Mouse (Mus musculus) liver, embryonic 15.5 days (tissue): ENCODE data around the gene Ncapg2. TPM values are rescaled to one million over a fixed set of nuclear protein-coding genes. Genes with fewer than 3 reads are reported as not detected.

ENCODE experiments used
- ATAC-seq: fragments of 200-750 bp; cut with Nextera tagmentation; 2 replicates; pipeline ENCODE4 v1.8.0; 2017; ENCODE audit warnings: moderate number of reproducible peaks, mild to moderate bottlenecking, moderate library complexity; ENCODE audit not compliant: insufficient read depth
- H3K27ac ChIP-seq: fragments of 300-500 bp; sonication (generic); replicated peaks from 2 replicates; pipeline ENCODE4 v1.5.1; 2015; ENCODE audit warnings: mild to moderate bottlenecking, inconsistent platforms
- H3K27me3 ChIP-seq: fragments of 300-500 bp; sonication (generic); 2 replicates; pipeline ENCODE4 v1.6.1; 2015; ENCODE audit warnings: mild to moderate bottlenecking, inconsistent platforms
- H3K36me3 ChIP-seq: fragments of 300-500 bp; sonication (generic); replicated peaks from 2 replicates; pipeline ENCODE4 v1.6.1; 2015; ENCODE audit warnings: moderate library complexity, mild to moderate bottlenecking, inconsistent platforms
- H3K4me1 ChIP-seq: fragments of 300-500 bp; sonication (generic); replicated peaks from 2 replicates; pipeline ENCODE4 v1.6.1; 2015; ENCODE audit warnings: inconsistent platforms
- H3K4me2 ChIP-seq: fragments of 300-500 bp; sonication (generic); 2 replicates; pipeline ENCODE4 v1.6.1; 2015; ENCODE audit warnings: moderate library complexity, mild to moderate bottlenecking, inconsistent platforms
- H3K4me3 ChIP-seq: fragments of 300-500 bp; sonication (generic); replicated peaks from 2 replicates; pipeline ENCODE4 v1.5.1; 2015; ENCODE audit warnings: mild to moderate bottlenecking, inconsistent platforms
- H3K9ac ChIP-seq: fragments of 300-500 bp; sonication (generic); 2 replicates; pipeline ENCODE4 v1.6.1; 2015; ENCODE audit warnings: moderate library complexity, mild to moderate bottlenecking, inconsistent platforms
- H3K9me3 ChIP-seq: fragments of 300-500 bp; sonication (generic); replicated peaks from 2 replicates; pipeline ENCODE4 v1.6.1; 2016; ENCODE audit warnings: inconsistent platforms
- WGBS: fragments of 180-500 bp; shearing (Covaris S2); methylation state at CpG from one replicate; pipeline ENCODE4 v1.1.7; 2015; ENCODE audit warnings: mixed read lengths; ENCODE audit not compliant: insufficient replicate concordance; 5-methylcytosine and 5-hydroxymethylcytosine counted together
- polyA plus RNA-seq: library from polyadenylated mRNA; unstranded; fragments of >200 nt; fragmentation: Nextera tagmentation; extraction: Ambion mirVana; gene quantifications from 2 replicates; pipeline ENCODE4 v1.2.1, GENCODE M21; 2015

The Ncapg2 gene
- polyA plus RNA-seq, 1 experiment from 2014 or later = 44.1 TPM

- no peaks in the 10 kb centered on the region for H3K9me3 ChIP-seq
These were observed 9.0 kb upstream of the Ncapg2 start for GRCm38 (mm10) chr12:116396072-116396695.

GRCm38 (mm10) chr12:116404012-116404679, 1.1 kb upstream of the Ncapg2 start:
- Histone ChIP-seq H3K27me3 (no peaks in the 10 kb centered on the region), H3K4me2 (peak overlapping the region; percentile 75), H3K36me3 (peaks cover 39% of the 10 kb centered on the region), H3K9ac (peak overlapping the region; percentile 61), H3K27ac (peak overlapping the region; percentile 69), H3K9me3 (no peaks in the 10 kb centered on the region), H3K4me3 (peak overlapping the region; percentile 99), H3K4me1 (peaks cover 33% of the 10 kb centered on the region)
- 86% methylated on average over 18 of the region's 18 CpGs for WGBS
- no peak for ATAC-seq

More at GRCm38 (mm10) chr12:116396072-116396695, 9.0 kb upstream of the Ncapg2 start:
- Histone ChIP-seq H3K36me3 (no peaks in the 10 kb centered on the region), H3K4me1 (no peaks in the 10 kb centered on the region), H3K9ac (no peak overlapping the region), H3K27ac (no peak overlapping the region), H3K4me3 (no peak overlapping the region), H3K4me2 (no peak overlapping the region), H3K27me3 (no peaks in the 10 kb centered on the region)
- ATAC-seq = no peak
- WGBS = 47% methylated on average over 2 of the region's 2 CpGs

- ATAC-seq = peak; percentile 27
These were observed 594 bp downstream of the Ncapg2 start for GRCm38 (mm10) chr12:116405836-116406155.

GRCm38 (mm10) chr12:116407883-116408282, 2.7 kb downstream of the Ncapg2 start:
- peak overlapping the region; percentile 23; the same call in 1 of the 2 replicates for H3K9ac ChIP-seq
- H3K4me2 ChIP-seq = peak overlapping the region; percentile 75
- H3K36me3 ChIP-seq = peaks cover 68% of the 10 kb centered on the region
- no peak for ATAC-seq
- peaks cover 37% of the 10 kb centered on the region for H3K4me1 ChIP-seq
- peak overlapping the region; percentile 99 for H3K4me3 ChIP-seq
- 41% methylated on average over 5 of the region's 5 CpGs for WGBS
- H3K27ac ChIP-seq = no peak overlapping the region; the same call in 1 of the 2 replicates
- H3K27me3 ChIP-seq = no peaks in the 10 kb centered on the region
- H3K9me3 ChIP-seq = no peaks in the 10 kb centered on the region

More at GRCm38 (mm10) chr12:116405836-116406155, 594 bp downstream of the Ncapg2 start:
- Histone ChIP-seq H3K27ac (peak overlapping the region; percentile 83), H3K9ac (peak overlapping the region; percentile 96), H3K4me1 (peaks cover 37% of the 10 kb centered on the region), H3K4me3 (peak overlapping the region; percentile 99), H3K9me3 (no peaks in the 10 kb centered on the region), H3K36me3 (peaks cover 56% of the 10 kb centered on the region), H3K27me3 (no peaks in the 10 kb centered on the region), H3K4me2 (peak overlapping the region; percentile 75)
- 6% methylated on average over 8 of the region's 8 CpGs for WGBS

- no peaks in the 10 kb centered on the region for H3K9me3 ChIP-seq
- peaks cover 92% of the 10 kb centered on the region for H3K36me3 ChIP-seq
- no peaks in the 10 kb centered on the region for H3K27me3 ChIP-seq
- H3K4me3 ChIP-seq = no peak overlapping the region
- H3K9ac ChIP-seq = no peak overlapping the region
- H3K4me1 ChIP-seq = 0 out of 2 replicates have a peak, but pooled peaks cover under 1% of the 10 kb centered on the region
- no peak overlapping the region for H3K4me2 ChIP-seq
- ATAC-seq = no peak
- 89% methylated on average over 4 of the region's 4 CpGs for WGBS
- no peak overlapping the region for H3K27ac ChIP-seq
These were observed 9.7 kb downstream of the Ncapg2 start for GRCm38 (mm10) chr12:116414941-116415340.

- Histone ChIP-seq H3K36me3 (peaks cover 90% of the 10 kb centered on the region), H3K4me2 (no peak overlapping the region), H3K27ac (no peak overlapping the region), H3K27me3 (no peaks in the 10 kb centered on the region), H3K4me3 (no peak overlapping the region), H3K4me1 (no peaks in the 10 kb centered on the region), H3K9ac (no peak overlapping the region), H3K9me3 (no peaks in the 10 kb centered on the region)
- 83% methylated on average over 1 of the region's 1 CpGs for WGBS
- no peak for ATAC-seq
These were observed 11.3 kb downstream of the Ncapg2 start for GRCm38 (mm10) chr12:116416514-116416913.

- H3K27me3 ChIP-seq = no peaks in the 10 kb centered on the region
- peaks cover 96% of the 10 kb centered on the region for H3K36me3 ChIP-seq
- no peak for ATAC-seq
- no peak overlapping the region for H3K4me2 ChIP-seq
- H3K9ac ChIP-seq = no peak overlapping the region
- H3K9me3 ChIP-seq = no peaks in the 10 kb centered on the region
- no peaks in the 10 kb centered on the region for H3K4me1 ChIP-seq
- H3K27ac ChIP-seq = no peak overlapping the region
- 77% methylated on average over 2 of the region's 2 CpGs for WGBS
- no peak overlapping the region for H3K4me3 ChIP-seq
These were observed 16.5 kb downstream of the Ncapg2 start for GRCm38 (mm10) chr12:116421656-116422055.

GRCm38 (mm10) chr12:116425392-116425791, 20.2 kb downstream of the Ncapg2 start:
- H3K27me3 ChIP-seq = no peaks in the 10 kb centered on the region
- no peak overlapping the region for H3K9ac ChIP-seq
- H3K27ac ChIP-seq = no peak overlapping the region
- H3K36me3 ChIP-seq = peaks cover 95% of the 10 kb centered on the region
- H3K9me3 ChIP-seq = no peaks in the 10 kb centered on the region
- ATAC-seq = no peak
- no peak overlapping the region for H3K4me3 ChIP-seq
- 79% methylated on average over 2 of the region's 2 CpGs for WGBS
- no peaks in the 10 kb centered on the region for H3K4me1 ChIP-seq
- no peak overlapping the region for H3K4me2 ChIP-seq

- Histone ChIP-seq H3K9me3 (no peaks in the 10 kb centered on the region), H3K4me1 (peaks cover 8% of the 10 kb centered on the region), H3K27ac (no peak overlapping the region), H3K27me3 (no peaks in the 10 kb centered on the region), H3K36me3 (peaks cover 89% of the 10 kb centered on the region), H3K9ac (no peak overlapping the region), H3K4me2 (no peak overlapping the region), H3K4me3 (no peak overlapping the region)
- WGBS = 48% methylated on average over 2 of the region's 2 CpGs
- no peak for ATAC-seq
These were observed 28.5 kb downstream of the Ncapg2 start for GRCm38 (mm10) chr12:116433742-116434141.

- Histone ChIP-seq H3K27me3 (no peaks in the 10 kb centered on the region), H3K4me1 (peaks cover 8% of the 10 kb centered on the region), H3K4me2 (no peak overlapping the region), H3K9ac (no peak overlapping the region), H3K36me3 (peaks cover 88% of the 10 kb centered on the region), H3K27ac (no peak overlapping the region), H3K9me3 (no peaks in the 10 kb centered on the region), H3K4me3 (no peak overlapping the region)
- no peak for ATAC-seq
- 66% methylated on average over 2 of the region's 2 CpGs for WGBS
These were observed 30.0 kb downstream of the Ncapg2 start for GRCm38 (mm10) chr12:116435232-116435631.

GRCm38 (mm10) chr12:116436125-116436524, 30.9 kb downstream of the Ncapg2 start:
- WGBS = 67% methylated on average over 3 of the region's 3 CpGs
- no peak overlapping the region for H3K9ac ChIP-seq
- H3K4me1 ChIP-seq = peaks cover 8% of the 10 kb centered on the region
- no peaks in the 10 kb centered on the region for H3K9me3 ChIP-seq
- H3K27me3 ChIP-seq = no peaks in the 10 kb centered on the region
- H3K4me2 ChIP-seq = no peak overlapping the region
- no peak overlapping the region for H3K27ac ChIP-seq
- no peak for ATAC-seq
- H3K4me3 ChIP-seq = no peak overlapping the region
- peaks cover 88% of the 10 kb centered on the region for H3K36me3 ChIP-seq
